Mouse (Mus musculus): ENCODE data around the gene Gfod1.

GRCm38 (mm10) chr13:43268539-43269327 lies 35.2 kb downstream of the Gfod1 start:
- TF ChIP-seq CTCF (IDR thresholded peaks at IDR 0.05; ENCODE audit: borderline replicate concordance, control insufficient read depth, extremely low read depth, insufficient read depth, low read length, poor library complexity) (no peak), POLR2A (IDR thresholded peaks at IDR 0.05; ENCODE audit: control insufficient read depth, extremely low read depth, insufficient read depth, low read length, poor library complexity) (no peak)
